Mouse (Mus musculus) fibroblast of lung, adult 2 months (primary cell): Measurements from ENCODE around the gene Prr7.

Experiments used
- DNase-seq: peaks from one replicate; pipeline ENCODE4 v3.0.0-alpha.2; 2011; ENCODE audit warnings: low read depth

The Prr7 gene

DNA sequence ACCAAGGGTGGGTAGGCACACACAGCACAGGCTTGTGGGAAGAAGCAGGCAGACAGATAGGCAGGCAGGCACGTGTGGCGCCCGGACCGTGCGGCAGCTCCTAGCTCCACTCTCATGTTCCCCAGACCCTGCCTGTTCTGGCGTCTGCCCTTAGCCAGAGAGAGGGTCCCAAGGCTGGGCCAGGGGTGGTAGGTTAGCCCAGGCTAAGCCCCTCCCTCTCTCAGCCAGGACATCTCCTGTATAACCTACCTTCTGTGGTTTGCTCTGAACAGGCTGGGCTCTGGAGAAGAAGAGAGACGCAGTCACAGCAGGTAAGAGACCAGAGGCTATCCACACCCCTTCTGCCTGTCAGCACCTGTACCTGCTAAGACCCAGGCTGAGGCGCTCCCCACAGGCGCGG, 44.5 kb downstream of the Prr7 start:
- DNase-seq: no peak

DNA sequence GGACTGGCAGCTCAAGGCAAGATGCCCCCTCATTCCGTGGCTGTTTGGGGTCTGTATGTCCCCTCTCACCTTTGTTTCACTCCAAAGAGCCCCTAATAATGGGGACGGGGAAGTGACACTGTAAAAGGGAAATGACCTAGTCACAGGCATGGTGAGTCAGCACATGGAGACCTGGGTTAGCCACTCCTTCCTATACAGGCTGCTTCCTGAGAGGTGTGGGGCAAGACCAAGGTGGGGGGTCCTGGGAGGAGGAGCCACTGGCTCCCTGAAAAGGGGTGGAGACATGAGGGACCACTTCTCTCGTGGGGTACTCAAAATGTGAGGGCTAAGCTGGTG, 46.2 kb downstream of the Prr7 start:
- no peak for DNase-seq

DNA sequence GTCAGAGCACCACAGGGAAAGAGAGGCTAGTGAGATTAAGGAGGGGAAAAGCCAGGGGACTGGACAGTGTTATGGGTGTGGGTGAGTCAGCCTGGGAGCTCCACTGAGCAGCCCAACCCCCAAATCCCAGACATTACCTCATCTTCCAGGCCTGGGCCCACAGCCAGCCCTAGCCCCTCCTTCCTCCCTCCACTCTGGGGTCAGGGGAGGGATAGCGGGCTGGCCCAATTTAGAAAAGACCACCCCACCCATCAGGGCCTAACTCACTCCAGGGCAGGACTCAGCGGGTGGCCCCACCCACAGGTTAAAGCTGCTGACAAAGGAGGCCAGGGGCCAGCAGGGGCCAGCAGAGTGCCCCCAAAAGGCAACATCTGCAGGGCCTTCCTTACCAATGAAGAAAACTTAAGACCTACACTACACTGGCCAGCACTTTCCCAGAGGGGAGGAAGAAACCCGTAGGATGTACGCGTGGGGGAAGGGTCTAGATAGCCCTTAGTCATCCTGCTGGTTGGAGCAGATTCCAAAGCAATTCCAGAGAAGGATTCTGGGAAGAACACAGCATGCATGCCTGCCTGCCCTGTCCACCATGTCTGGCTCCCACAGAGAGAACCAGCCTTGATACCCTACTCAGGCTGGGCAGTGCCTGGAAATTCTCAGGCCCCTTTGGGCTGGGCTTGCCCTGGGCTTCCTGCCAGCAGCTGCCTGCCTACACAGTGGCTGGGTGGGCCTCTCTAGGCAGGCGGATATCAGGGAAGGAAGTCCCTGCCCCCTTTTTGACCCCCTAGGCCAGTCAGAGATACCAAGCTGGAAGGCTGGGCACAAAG, 46.8 kb downstream of the Prr7 start:
- peak; percentile 96 for DNase-seq

DNA sequence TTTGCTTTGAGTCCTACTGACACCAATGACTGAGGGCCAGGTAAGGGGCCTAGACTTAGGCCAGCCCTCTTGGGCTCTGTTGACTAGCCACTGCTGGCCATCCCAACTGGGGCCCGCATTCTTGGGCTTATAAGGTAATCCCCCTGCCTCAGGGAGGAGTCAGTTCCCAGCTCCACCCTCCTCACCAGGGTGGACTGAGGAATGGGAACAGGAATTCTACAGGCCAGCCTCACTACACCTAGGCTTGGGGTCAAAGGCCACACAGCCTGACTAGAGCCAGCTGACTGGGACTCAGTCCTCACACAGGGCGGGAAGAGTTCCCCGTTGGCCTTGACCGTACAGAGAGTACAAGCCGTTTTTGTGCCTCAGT, 47.4 kb downstream of the Prr7 start:
- DNase-seq: no peak

DNA sequence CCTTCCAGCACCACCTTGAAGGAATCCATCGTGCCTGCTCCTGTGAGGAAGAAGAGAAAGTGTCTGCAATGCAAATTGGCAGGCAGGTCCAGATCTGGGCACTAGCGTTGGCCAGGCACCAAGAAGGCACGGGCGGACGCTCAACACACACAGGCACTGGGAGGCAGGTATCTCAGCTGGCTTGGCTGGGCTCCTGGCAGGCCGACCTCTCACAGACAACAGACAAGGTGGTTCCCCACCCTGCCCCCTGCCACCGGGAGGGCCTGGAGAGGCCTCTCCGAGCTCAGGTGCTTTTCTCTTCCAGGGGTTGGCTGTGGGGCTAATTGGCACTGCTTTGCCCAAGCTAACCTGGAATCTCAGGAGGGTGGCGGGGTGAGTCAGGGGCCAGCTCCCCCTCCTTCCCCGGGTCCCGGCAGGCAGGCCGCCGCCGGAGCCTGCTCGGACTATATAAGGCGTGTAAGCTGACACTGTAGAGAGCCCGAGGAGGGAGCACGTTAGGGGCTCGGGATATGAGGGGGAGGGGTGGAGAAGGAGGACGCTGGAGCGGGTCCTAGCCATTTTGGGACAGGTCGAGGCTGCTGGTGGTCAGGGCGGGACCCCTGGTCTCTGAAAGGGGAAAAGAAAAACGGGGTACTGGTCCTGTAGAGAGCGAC, 48.4 kb downstream of the Prr7 start:
- DNase-seq: no peak

DNA sequence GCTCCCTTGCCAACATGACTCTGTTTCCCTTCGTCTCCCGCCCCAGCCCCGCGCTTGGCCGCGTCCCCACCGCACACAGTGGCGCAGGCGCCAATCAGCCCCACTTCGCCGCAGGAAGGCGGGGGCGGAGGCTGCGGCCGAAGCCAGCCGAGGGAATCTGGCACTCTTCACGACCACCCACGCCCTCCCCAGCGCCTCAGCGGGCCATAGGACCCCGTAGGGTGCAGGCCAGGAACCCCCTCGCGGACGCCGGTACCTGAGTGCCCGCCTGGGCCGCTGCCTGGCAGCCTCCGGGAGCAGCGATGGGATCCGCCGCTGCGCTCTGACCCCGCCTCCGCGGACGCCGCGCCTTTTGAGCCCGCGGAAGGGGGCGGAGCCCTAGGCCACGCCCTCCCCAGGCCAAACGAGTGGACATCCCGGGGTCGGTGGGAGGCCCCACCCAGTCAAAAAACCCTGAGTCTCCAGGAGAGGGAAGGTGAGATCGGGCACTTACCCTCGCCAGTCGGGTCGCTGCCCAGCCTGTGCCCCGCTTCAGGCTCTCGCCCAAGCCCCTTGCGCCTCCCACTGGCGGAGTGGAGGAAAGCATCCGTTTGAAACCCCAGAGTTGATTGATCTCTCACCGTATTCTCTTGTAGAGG, 49.2 kb downstream of the Prr7 start, which contains the start of gene Pdlim7:
TSS of gene Pdlim7 (minus strand) at position 566 of the 638 bp plus-strand sequence.
- peak; percentile 71 for DNase-seq

DNA sequence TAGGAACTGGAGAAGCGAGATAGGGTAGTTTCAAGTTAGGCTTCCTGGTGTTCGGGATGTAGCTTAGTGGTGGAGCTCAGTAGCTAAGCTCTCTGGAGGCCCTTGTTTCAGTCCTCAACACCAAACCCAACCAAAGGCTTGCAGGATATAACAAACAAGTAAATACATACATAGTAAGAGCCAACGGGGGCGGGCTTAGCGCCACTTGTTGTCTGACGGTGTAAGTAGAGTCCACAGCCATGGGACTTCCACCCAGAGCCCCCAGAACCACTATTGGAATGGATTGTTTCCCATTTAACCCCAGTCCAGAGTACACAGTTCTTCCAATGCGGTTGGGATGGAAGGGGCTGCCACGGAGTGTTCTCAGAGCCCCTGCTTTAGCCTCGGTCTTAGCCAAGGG, 49.8 kb downstream of the Prr7 start:
- DNase-seq: no peak

DNA sequence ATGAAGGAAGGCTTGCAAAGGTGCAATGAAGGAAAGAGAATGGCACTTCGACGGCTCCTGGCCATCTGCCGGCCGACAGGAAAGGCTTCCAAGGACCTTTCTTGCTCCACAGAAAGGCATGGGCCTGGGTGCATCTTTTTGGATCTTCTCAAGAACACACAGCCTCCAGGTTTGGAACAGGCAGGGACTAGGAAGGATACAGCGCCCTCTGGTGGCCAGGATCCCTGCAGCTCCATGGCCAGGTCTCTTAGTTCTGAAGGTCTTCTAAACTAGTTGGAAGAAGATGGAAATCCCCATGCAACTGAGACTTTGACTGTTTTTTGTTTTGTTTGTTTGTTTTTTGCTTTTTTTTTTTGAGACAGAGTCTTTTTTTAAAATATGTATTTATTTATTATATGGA, 52.9 kb downstream of the Prr7 start:
- DNase-seq: peak; percentile 63

DNA sequence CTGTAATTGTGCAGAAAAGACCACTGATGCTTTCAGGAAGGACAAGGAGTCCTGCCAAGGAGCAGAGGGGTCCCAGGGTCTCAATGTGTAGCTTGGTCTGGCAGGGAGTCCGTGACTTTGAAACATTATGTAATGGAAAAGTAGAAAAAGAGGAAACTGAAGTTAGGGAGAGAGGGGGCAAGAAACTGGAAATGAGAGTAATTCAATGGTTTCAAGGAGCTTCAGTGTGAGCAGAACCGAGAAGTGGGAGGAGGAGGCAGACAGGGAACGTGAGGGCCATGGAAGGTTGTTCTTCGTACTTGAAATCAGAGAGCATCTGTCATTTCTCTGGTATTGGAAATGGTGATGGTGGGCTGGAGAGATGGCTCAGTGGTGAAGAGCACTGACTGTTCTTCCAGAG, 55.5 kb downstream of the Prr7 start:
- DNase-seq: no peak

DNA sequence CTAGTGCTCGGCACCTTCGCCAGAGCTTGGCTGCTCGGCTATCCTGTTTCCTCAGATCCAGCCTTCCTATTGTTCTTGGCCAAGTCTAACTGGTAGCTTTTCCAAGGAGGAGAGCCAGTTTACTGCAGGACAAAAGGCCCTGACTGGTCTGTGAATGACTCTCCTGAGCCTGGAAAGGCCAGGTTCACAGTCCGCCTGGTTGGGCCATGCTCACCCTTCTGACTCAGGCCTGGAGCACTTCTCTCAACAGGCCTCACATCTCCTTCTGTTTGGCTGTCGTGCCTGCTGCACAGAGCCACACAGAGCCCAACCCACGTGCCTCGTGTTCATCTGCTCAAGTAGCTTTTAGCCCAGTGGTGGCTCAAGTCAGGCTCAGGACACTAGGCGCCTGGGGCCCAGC, 58.7 kb downstream of the Prr7 start:
- peak; percentile 54 for DNase-seq
